Mouse (Mus musculus) bone marrow, adult 2 months (tissue): ENCODE results near the gene Dusp28. TPM values are rescaled to one million over a fixed set of nuclear protein-coding genes. Genes with fewer than 3 reads are reported as not detected.

Experiments
- H3K27ac ChIP-seq: fragments of 200-500 bp; 2 replicates; pipeline ENCODE4 v1.5.1; 2012; ENCODE audit warnings: low read depth, mild to moderate bottlenecking, control low read depth, inconsistent platforms, low read length; ENCODE audit not compliant: control insufficient read depth, poor library complexity, insufficient read depth
- H3K4me1 ChIP-seq: fragments of 200-500 bp; 2 replicates; pipeline ENCODE4 v1.6.1; 2011; ENCODE audit warnings: low read length; ENCODE audit not compliant: control insufficient read depth, insufficient read depth
- H3K4me3 ChIP-seq: fragments of 200-500 bp; replicated peaks from 2 replicates; pipeline ENCODE3; 2011; ENCODE audit warnings: mild to moderate bottlenecking, low read depth, low read length, control low read depth; ENCODE audit not compliant: control insufficient read depth
- CTCF ChIP-seq: fragments of 200-500 bp; IDR thresholded peaks from 2 replicates; pipeline ENCODE4 v1.5.1; 2011; ENCODE audit warnings: low read length, control low read depth; ENCODE audit not compliant: control insufficient read depth, insufficient read depth
- POLR2A ChIP-seq: fragments of 200-500 bp; IDR thresholded peaks from 2 replicates; pipeline ENCODE4 v1.6.1; 2011; ENCODE audit warnings: low read depth, mild to moderate bottlenecking, control low read depth, low read length, borderline replicate concordance; ENCODE audit not compliant: control insufficient read depth
- WGBS: fragments of 180-500 bp; shearing (Covaris S2); methylation state at CpG from one replicate; pipeline ENCODE4 v1.1.7; 2018; 5-methylcytosine and 5-hydroxymethylcytosine counted together
- polyA plus RNA-seq: library from polyadenylated mRNA; stranded (reverse); fragments of >200 nt; gene quantifications from 2 replicates; pipeline ENCODE4 v1.2.4, GENCODE M21; 2011; ENCODE audit warnings: low replicate concordance; ENCODE audit not compliant: missing spikeins, insufficient read depth, insufficient read length

Gene Dusp28
- 9.2 and 9.3 TPM in 2 replicates for polyA plus RNA-seq

- Histone ChIP-seq H3K27ac (peak within 1 kb of the TSS; percentile 96), H3K4me3 (peak within 1 kb of the TSS; percentile 87), H3K4me1 (peaks cover 8% of the 10 kb centered on the region)
- peak; percentile 58; the same call in 1 of the 2 replicates for TF ChIP-seq CTCF
- TF ChIP-seq POLR2A, result peak; percentile 80; the same call in 1 of the 2 replicates
- WGBS, result under 1% methylated on average over 81 of the region's 81 CpGs
Observed at GRCm38 (mm10) chr1:92906779-92907631, at the start of gene Dusp28. Dusp28 (plus strand) TSS chr1:92906981.

GRCm38 (mm10) chr1:92861503-92861902 lies 45.3 kb upstream of the Dusp28 start:
- Histone ChIP-seq H3K4me3 (no peak overlapping the region), H3K4me1 (no peaks in the 10 kb centered on the region; the same call in 1 of the 2 replicates), H3K27ac (no peak overlapping the region)
- WGBS, result 67% methylated on average over 6 of the region's 6 CpGs
- TF ChIP-seq POLR2A (no peak), CTCF (no peak)

GRCm38 (mm10) chr1:92863268-92863667 lies 43.5 kb upstream of the Dusp28 start:
- Histone ChIP-seq H3K4me3 (no peak overlapping the region), H3K4me1 (no peaks in the 10 kb centered on the region; the same call in 1 of the 2 replicates), H3K27ac (no peak overlapping the region)
- TF ChIP-seq CTCF (no peak), POLR2A (no peak)
- WGBS, result 79% methylated on average over 4 of the region's 4 CpGs

- Histone ChIP-seq H3K4me3 (no peak overlapping the region), H3K27ac (no peak overlapping the region), H3K4me1 (no peaks in the 10 kb centered on the region)
- WGBS, result 58% methylated on average over 2 of the region's 2 CpGs
- TF ChIP-seq CTCF (no peak), POLR2A (no peak)
Observed at GRCm38 (mm10) chr1:92866170-92866569, 40.6 kb upstream of the Dusp28 start.

GRCm38 (mm10) chr1:92869985-92870384 lies 36.8 kb upstream of the Dusp28 start:
- Histone ChIP-seq H3K27ac (no peak overlapping the region), H3K4me3 (no peak overlapping the region), H3K4me1 (no peaks in the 10 kb centered on the region)
- WGBS, result 77% methylated on average over 2 of the region's 2 CpGs
- TF ChIP-seq POLR2A, result no peak
- no peak for TF ChIP-seq CTCF

- Histone ChIP-seq H3K27ac (no peak overlapping the region), H3K4me3 (no peak overlapping the region), H3K4me1 (no peaks in the 10 kb centered on the region)
- TF ChIP-seq POLR2A (no peak), CTCF (no peak)
- 80% methylated on average over 7 of the region's 7 CpGs for WGBS
Observed at GRCm38 (mm10) chr1:92872666-92873065, 34.1 kb upstream of the Dusp28 start.

GRCm38 (mm10) chr1:92874011-92874410 lies 32.8 kb upstream of the Dusp28 start:
- no peak for TF ChIP-seq POLR2A
- TF ChIP-seq CTCF, result no peak
- H3K27ac ChIP-seq, result no peak overlapping the region
- WGBS, result 87% methylated on average over 3 of the region's 3 CpGs
- no peaks in the 10 kb centered on the region for H3K4me1 ChIP-seq
- no peak overlapping the region for H3K4me3 ChIP-seq

GRCm38 (mm10) chr1:92875360-92876111 lies 31.2 kb upstream of the Dusp28 start:
- TF ChIP-seq POLR2A (no peak), CTCF (no peak)
- Histone ChIP-seq H3K4me1 (no peaks in the 10 kb centered on the region), H3K27ac (no peak overlapping the region), H3K4me3 (no peak overlapping the region)
- 71% methylated on average over 8 of the region's 8 CpGs for WGBS
